Mouse (Mus musculus) myocyte (in vitro differentiated cells): ENCODE results near the gene Marveld1. TPM values are rescaled to one million over a fixed set of nuclear protein-coding genes. Genes with fewer than 3 reads are reported as not detected.

Experiments
- H3K27me3 ChIP-seq: one replicate; pipeline ENCODE4 v1.6.1; 2011; ENCODE audit not compliant: control insufficient read depth, insufficient read depth, insufficient read length
- H3K36me3 ChIP-seq: one replicate; pipeline ENCODE4 v1.6.1; 2011; ENCODE audit not compliant: control insufficient read depth, insufficient read depth
- H3K4me2 ChIP-seq: one replicate; pipeline ENCODE4 v1.6.1; 2011; ENCODE audit warnings: low read depth, control low read depth
- H3K4me3 ChIP-seq: one replicate; pipeline ENCODE4 v1.5.1; 2011; ENCODE audit warnings: mild to moderate bottlenecking, control low read depth, moderate library complexity
- H3K79me2 ChIP-seq: one replicate; pipeline ENCODE4 v1.6.1; 2011; ENCODE audit not compliant: control insufficient read depth, insufficient read depth
- H3ac ChIP-seq: one replicate; pipeline ENCODE4 v1.6.1; 2011; ENCODE audit not compliant: control insufficient read depth, insufficient read length
- CEBPB ChIP-seq: IDR thresholded peaks from 2 replicates; pipeline ENCODE4 v1.6.1; 2011; ENCODE audit warnings: mild to moderate bottlenecking, moderate library complexity; ENCODE audit not compliant: poor library complexity, insufficient read depth, severe bottlenecking
- E2F4 ChIP-seq: IDR thresholded peaks from one replicate; pipeline ENCODE4 v1.6.1; 2011; ENCODE audit warnings: mild to moderate bottlenecking, control low read depth, moderate library complexity; ENCODE audit not compliant: insufficient read depth
- MAX ChIP-seq: IDR thresholded peaks from one replicate; pipeline ENCODE4 v1.6.1; 2011; ENCODE audit warnings: low read depth, mild to moderate bottlenecking, control low read depth
- MYOD1 ChIP-seq, 3 experiments: IDR thresholded peaks; one replicate each; pipeline ENCODE4 v1.6.1; 2011; ENCODE audit warnings: control low read depth in 2 of 3, low read depth in 2 of 3, mild to moderate bottlenecking in 2 of 3, moderate library complexity in 1 of 3; ENCODE audit not compliant: insufficient read length in 2 of 3, control insufficient read depth in 1 of 3
- MYOG ChIP-seq, 3 experiments: IDR thresholded peaks; one replicate each; pipeline ENCODE4 v1.6.1; 2011; ENCODE audit warnings: control low read depth in 2 of 3, low read depth in 2 of 3, mild to moderate bottlenecking in 2 of 3; ENCODE audit not compliant: insufficient read length in 2 of 3, control insufficient read depth in 1 of 3, insufficient read depth in 1 of 3
- POLR2A ChIP-seq: IDR thresholded peaks from one replicate; pipeline ENCODE4 v1.6.1; 2011; ENCODE audit warnings: low read depth, mild to moderate bottlenecking, control low read depth, moderate library complexity; ENCODE audit not compliant: insufficient read length
- POLR2AphosphoS2 ChIP-seq: IDR thresholded peaks from one replicate; pipeline ENCODE4 v1.6.1; 2011; ENCODE audit warnings: low read depth, control low read depth; ENCODE audit not compliant: insufficient read length
- REST ChIP-seq: IDR thresholded peaks from one replicate; pipeline ENCODE4 v1.6.1; 2011; ENCODE audit warnings: mild to moderate bottlenecking, control low read depth, moderate library complexity; ENCODE audit not compliant: insufficient read depth, insufficient read length
- SRF ChIP-seq: IDR thresholded peaks from one replicate; pipeline ENCODE4 v1.6.1; 2011; ENCODE audit warnings: low read depth; ENCODE audit not compliant: control insufficient read depth, insufficient read length
- TCF12 ChIP-seq: IDR thresholded peaks from one replicate; pipeline ENCODE4 v1.6.1; 2011; ENCODE audit warnings: mild to moderate bottlenecking, control low read depth; ENCODE audit not compliant: poor library complexity, insufficient read depth, severe bottlenecking
- TCF3 ChIP-seq: IDR thresholded peaks from one replicate; pipeline ENCODE4 v1.6.1; 2011; ENCODE audit warnings: low read depth, control low read depth; ENCODE audit not compliant: insufficient read length
- USF1 ChIP-seq: IDR thresholded peaks from one replicate; pipeline ENCODE4 v1.6.1; 2011; ENCODE audit warnings: low read depth, mild to moderate bottlenecking, control low read depth, moderate library complexity
- polyA plus RNA-seq: library from polyadenylated mRNA; unstranded; fragments of >200 nt; fragmentation: generic; extraction: Trizol; gene quantifications from one replicate; pipeline ENCODE4 v1.2.1, GENCODE M21; 2012; ENCODE audit warnings: missing spikeins

The Marveld1 gene
- polyA plus RNA-seq, 1 experiment: 36.1 TPM

DNA sequence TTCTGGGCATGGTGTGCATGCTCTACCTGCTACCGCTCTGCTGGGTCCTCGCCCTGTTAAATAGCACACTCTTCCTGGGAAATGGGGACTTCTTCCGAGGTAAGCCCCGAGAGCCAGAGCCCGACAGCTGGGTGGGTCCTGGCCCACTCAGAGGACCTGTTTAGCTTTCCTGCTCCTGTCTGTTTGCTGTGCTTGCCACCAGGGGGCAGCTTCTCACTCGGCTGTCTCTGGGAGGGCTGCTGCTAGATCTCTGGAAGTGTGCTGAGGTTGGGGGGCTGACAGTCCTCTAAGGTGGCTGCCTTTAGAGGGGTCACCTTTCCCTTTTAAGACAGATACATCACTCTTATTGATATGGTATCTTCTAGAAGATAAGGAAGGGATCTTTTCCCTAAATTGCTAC, 35.5 kb downstream of the Marveld1 start:
- no peak overlapping the region for H3K4me2 ChIP-seq
- no peak for TF ChIP-seq TCF12
- no peak for TF ChIP-seq USF1
- TF ChIP-seq POLR2AphosphoS2: no peak
- no peak for TF ChIP-seq E2F4
- TF ChIP-seq CEBPB: no peak
- TF ChIP-seq MYOG (IDR thresholded peaks at IDR 0.05; ENCODE audit: control insufficient read depth in 1 of 3, insufficient read depth in 1 of 3, insufficient read length in 2 of 3, low read depth in 2 of 3): no peak
- TF ChIP-seq MYOD1 (IDR thresholded peaks at IDR 0.05; ENCODE audit: control insufficient read depth in 1 of 3, insufficient read length in 2 of 3, low read depth in 2 of 3): no peak
- TF ChIP-seq SRF: no peak
- no peak for TF ChIP-seq POLR2A
- TF ChIP-seq MAX: no peak
- no peak for TF ChIP-seq TCF3
- no peak for TF ChIP-seq REST

DNA sequence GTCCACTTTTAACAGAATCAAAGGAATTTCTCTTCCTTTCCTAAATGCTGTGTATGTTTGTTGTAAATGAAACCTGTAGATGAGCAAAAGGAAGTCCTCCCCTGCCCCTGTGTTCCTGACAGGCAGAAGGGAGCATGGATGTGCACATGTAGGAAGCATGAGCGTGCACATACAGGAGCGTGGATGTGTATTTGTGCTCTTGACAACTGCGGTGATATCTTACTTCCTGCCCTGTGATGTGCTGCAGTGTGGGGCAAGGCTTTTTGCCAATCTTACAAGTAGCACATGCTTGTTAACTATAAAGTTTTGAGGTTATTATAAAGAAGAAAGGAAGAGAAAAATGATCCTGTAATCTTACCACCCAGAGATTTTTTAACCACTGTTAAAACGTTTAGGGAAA, 42.5 kb downstream of the Marveld1 start:
- peaks cover 12% of the 10 kb centered on the region for H3K36me3 ChIP-seq
- no peak overlapping the region for H3ac ChIP-seq
- no peak overlapping the region for H3K4me3 ChIP-seq
- H3K4me2 ChIP-seq: no peak overlapping the region
- no peaks in the 10 kb centered on the region for H3K79me2 ChIP-seq
- no peak for TF ChIP-seq E2F4
- no peak for TF ChIP-seq REST
- TF ChIP-seq CEBPB: no peak
- no peak for TF ChIP-seq TCF12
- no peak for TF ChIP-seq TCF3
- TF ChIP-seq SRF: no peak
- TF ChIP-seq POLR2A: no peak
- no peak for TF ChIP-seq USF1
- no peak for TF ChIP-seq MYOD1 (IDR thresholded peaks at IDR 0.05; ENCODE audit: control insufficient read depth in 1 of 3, insufficient read length in 2 of 3, low read depth in 2 of 3)
- TF ChIP-seq MAX: no peak
- no peak for TF ChIP-seq MYOG (IDR thresholded peaks at IDR 0.05; ENCODE audit: control insufficient read depth in 1 of 3, insufficient read depth in 1 of 3, insufficient read length in 2 of 3, low read depth in 2 of 3)
- no peak for TF ChIP-seq POLR2AphosphoS2
- H3K27me3 ChIP-seq: no peaks in the 10 kb centered on the region

More for the DNA sequence above, 35.5 kb downstream of the Marveld1 start:
- no peaks in the 10 kb centered on the region for H3K79me2 ChIP-seq
- peaks cover 5% of the 10 kb centered on the region for H3K36me3 ChIP-seq
- no peak overlapping the region for H3ac ChIP-seq
- H3K27me3 ChIP-seq: no peaks in the 10 kb centered on the region
- no peak overlapping the region for H3K4me3 ChIP-seq

DNA sequence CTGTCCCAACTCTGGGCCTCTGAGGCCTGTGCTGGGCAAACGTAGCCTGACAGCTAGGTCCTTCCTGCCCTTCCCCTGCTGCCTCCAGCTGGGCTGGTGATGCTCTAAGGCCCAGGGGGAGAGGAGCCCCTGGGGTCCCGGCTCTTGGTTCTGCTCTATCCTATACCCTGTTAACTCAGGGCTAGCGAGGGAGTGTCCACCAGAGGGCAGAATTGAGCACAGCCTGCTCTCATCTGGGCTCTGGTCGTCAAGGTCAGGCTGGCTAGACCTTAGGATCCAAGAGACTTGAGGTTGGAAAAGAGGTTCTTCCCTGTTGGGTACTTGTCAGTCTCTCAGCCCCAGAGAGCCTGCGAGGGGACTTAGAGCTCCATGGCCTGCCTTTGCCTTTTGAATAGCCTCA, 43.3 kb downstream of the Marveld1 start:
- H3K4me3 ChIP-seq: no peak overlapping the region
- no peak overlapping the region for H3ac ChIP-seq
- H3K27me3 ChIP-seq: no peaks in the 10 kb centered on the region
- TF ChIP-seq CEBPB (no peak), POLR2A (no peak), MYOG (IDR thresholded peaks at IDR 0.05; ENCODE audit: control insufficient read depth in 1 of 3, insufficient read depth in 1 of 3, insufficient read length in 2 of 3, low read depth in 2 of 3) (no peak), POLR2AphosphoS2 (no peak), USF1 (no peak), E2F4 (no peak), TCF3 (no peak), SRF (no peak), TCF12 (no peak), REST (no peak), MAX (no peak), MYOD1 (IDR thresholded peaks at IDR 0.05; ENCODE audit: control insufficient read depth in 1 of 3, insufficient read length in 2 of 3, low read depth in 2 of 3) (no peak)
- H3K36me3 ChIP-seq: peaks cover 8% of the 10 kb centered on the region
- no peaks in the 10 kb centered on the region for H3K79me2 ChIP-seq
- H3K4me2 ChIP-seq: no peak overlapping the region

DNA sequence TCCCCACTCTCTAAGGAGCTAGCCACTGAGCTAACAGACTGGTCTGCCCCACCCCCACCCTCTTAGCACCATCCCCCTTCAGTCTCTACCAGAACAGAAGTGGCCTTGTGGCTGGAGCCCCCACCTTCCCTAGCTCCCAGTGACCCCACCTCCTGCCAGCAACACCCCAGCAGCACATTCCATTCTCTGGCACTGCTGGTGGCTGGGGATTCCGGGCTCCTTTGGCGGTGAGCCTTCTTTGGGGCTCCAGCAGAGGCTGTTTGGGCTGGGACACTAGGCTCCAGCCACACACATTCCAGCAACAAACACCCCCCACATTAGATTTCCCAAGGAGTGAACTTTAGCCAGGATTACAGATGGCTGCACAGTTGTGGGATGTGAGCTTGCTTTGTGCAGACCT, 46.1 kb downstream of the Marveld1 start:
- Histone ChIP-seq H3K36me3 (peaks cover 8% of the 10 kb centered on the region), H3K4me2 (no peak overlapping the region), H3ac (no peak overlapping the region), H3K27me3 (peaks cover 4% of the 10 kb centered on the region), H3K4me3 (no peak overlapping the region), H3K79me2 (no peaks in the 10 kb centered on the region)
- TF ChIP-seq MYOD1 (IDR thresholded peaks at IDR 0.05; ENCODE audit: control insufficient read depth in 1 of 3, insufficient read length in 2 of 3, low read depth in 2 of 3) (no peak), E2F4 (no peak), REST (no peak), CEBPB (no peak), USF1 (no peak)

DNA sequence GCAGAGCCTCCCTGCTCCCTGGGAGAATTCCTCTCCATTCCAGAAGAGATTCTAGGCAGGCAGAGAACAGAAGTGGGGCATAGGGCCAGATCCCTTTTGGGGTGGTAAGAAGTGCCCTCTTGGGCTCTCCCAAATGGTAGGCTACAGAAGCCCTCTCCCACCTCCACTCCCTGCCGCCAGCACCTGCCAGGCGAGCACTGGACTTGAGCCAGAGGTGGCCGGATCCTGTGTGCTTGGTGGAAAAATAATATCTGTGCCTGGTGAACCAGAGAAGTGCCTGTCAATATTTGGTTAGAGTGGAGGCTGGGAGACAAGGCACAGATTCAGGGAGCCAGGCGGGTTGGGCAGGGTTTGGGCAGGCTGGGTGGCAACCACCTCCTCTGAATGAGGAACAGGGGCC, 49.2 kb downstream of the Marveld1 start:
- no peak overlapping the region for H3ac ChIP-seq
- no peaks in the 10 kb centered on the region for H3K79me2 ChIP-seq
- peaks cover 2% of the 10 kb centered on the region for H3K36me3 ChIP-seq
- peaks cover 33% of the 10 kb centered on the region for H3K27me3 ChIP-seq
- no peak overlapping the region for H3K4me2 ChIP-seq
- no peak for TF ChIP-seq REST
- H3K4me3 ChIP-seq: no peak overlapping the region
